Mouse (Mus musculus) yolk sac, embryonic 10.5 days (tissue): ENCODE results near the gene Lsm10.
"Not testable (repeated sequence)": the region's sequence is repeated elsewhere in the genome, so short reads cannot be mapped to it uniquely, and the experiment has no call there.

Experiments used
- DNase-seq: peaks from one replicate; pipeline ENCODE4 v3.0.0-alpha.2; 2017; ENCODE audit warnings: low spot score

Lsm10 gene

GRCm38 (mm10) chr4:126095622-126096430 lies 597 bp upstream of the Lsm10 start:
- DNase-seq: not testable (repeated sequence)

- DNase-seq: no peak
Observed at GRCm38 (mm10) chr4:126097711-126098253, 1.4 kb downstream of the Lsm10 start.

GRCm38 (mm10) chr4:126099365-126099764 lies 2.9 kb downstream of the Lsm10 start:
- DNase-seq: no peak

GRCm38 (mm10) chr4:126100764-126101163 lies 4.3 kb downstream of the Lsm10 start:
- DNase-seq: no peak

- DNase-seq: no peak
Observed at GRCm38 (mm10) chr4:126102061-126102841, 5.8 kb downstream of the Lsm10 start.

GRCm38 (mm10) chr4:126103057-126103581 lies 6.7 kb downstream of the Lsm10 start:
- DNase-seq: peak; percentile 91

- DNase-seq: peak; percentile 97
Observed at GRCm38 (mm10) chr4:126103590-126104068, 7.2 kb downstream of the Lsm10 start, which contains the start of gene Stk40. Gene Stk40 (plus strand): TSS chr4:126103957.

GRCm38 (mm10) chr4:126104261-126105075 lies 8.0 kb downstream of the Lsm10 start:
- DNase-seq: peak; percentile 48

- no peak for DNase-seq
Observed at GRCm38 (mm10) chr4:126105131-126105783, 8.8 kb downstream of the Lsm10 start.

GRCm38 (mm10) chr4:126108061-126108740 lies 11.8 kb downstream of the Lsm10 start:
- no peak for DNase-seq

- DNase-seq: no peak
Observed at GRCm38 (mm10) chr4:126109613-126110373, 13.4 kb downstream of the Lsm10 start.

GRCm38 (mm10) chr4:126110374-126111152 lies 14.1 kb downstream of the Lsm10 start:
- peak; percentile 47 for DNase-seq

- DNase-seq: no peak
Observed at GRCm38 (mm10) chr4:126111153-126111549, 14.7 kb downstream of the Lsm10 start.

- no peak for DNase-seq
Observed at GRCm38 (mm10) chr4:126113243-126113642, 16.8 kb downstream of the Lsm10 start.

GRCm38 (mm10) chr4:126113943-126114342 lies 17.5 kb downstream of the Lsm10 start:
- no peak for DNase-seq

- no peak for DNase-seq
Observed at GRCm38 (mm10) chr4:126115411-126115810, 19.0 kb downstream of the Lsm10 start.

- no peak for DNase-seq
Observed at GRCm38 (mm10) chr4:126115871-126116521, 19.6 kb downstream of the Lsm10 start.

GRCm38 (mm10) chr4:126117116-126117515 lies 20.7 kb downstream of the Lsm10 start:
- no peak for DNase-seq
